Mouse (Mus musculus) testis, adult 2 months (tissue): ENCODE measurements at regions not wholly inside any gene's neighbourhood (a gene's known extent, or its start where the extent isn't known, plus 50 kb on each side); places are given as distances from the start of the nearest gene placed in this dataset.

Experiments
- H3K27ac ChIP-seq: fragments of 200-500 bp; 2 replicates; pipeline ENCODE4 v1.5.1; 2012; ENCODE audit warnings: low read depth, low read length; ENCODE audit not compliant: control insufficient read depth, insufficient read depth
- H3K27me3 ChIP-seq: fragments of 200-500 bp; 2 replicates; pipeline ENCODE4 v1.6.1; 2012; ENCODE audit warnings: mild to moderate bottlenecking, low read length, moderate library complexity; ENCODE audit not compliant: control insufficient read depth, insufficient read depth
- H3K36me3 ChIP-seq: fragments of 200-500 bp; 2 replicates; pipeline ENCODE4 v1.6.1; 2012; ENCODE audit warnings: mild to moderate bottlenecking, low read length; ENCODE audit not compliant: control insufficient read depth, insufficient read depth
- H3K4me1 ChIP-seq: fragments of 200-500 bp; 2 replicates; pipeline ENCODE4 v1.6.1; 2012; ENCODE audit warnings: low read length; ENCODE audit not compliant: control insufficient read depth, insufficient read depth
- H3K4me3 ChIP-seq: fragments of 200-500 bp; 2 replicates; pipeline ENCODE4 v1.5.1; 2012; ENCODE audit warnings: low read depth, mild to moderate bottlenecking, low read length, moderate library complexity, mixed read lengths; ENCODE audit not compliant: control insufficient read depth
- CTCF ChIP-seq: fragments of 200-500 bp; IDR thresholded peaks from 2 replicates; pipeline ENCODE4 v1.5.1; 2012; ENCODE audit warnings: low read depth, mild to moderate bottlenecking, inconsistent platforms, low read length, moderate library complexity; ENCODE audit not compliant: control insufficient read depth, insufficient read depth, insufficient replicate concordance
- POLR2A ChIP-seq: fragments of 200-500 bp; IDR thresholded peaks from 2 replicates; pipeline ENCODE4 v1.6.1; 2012; ENCODE audit warnings: low read depth, mild to moderate bottlenecking, inconsistent platforms, low read length, moderate library complexity; ENCODE audit not compliant: control insufficient read depth

DNA sequence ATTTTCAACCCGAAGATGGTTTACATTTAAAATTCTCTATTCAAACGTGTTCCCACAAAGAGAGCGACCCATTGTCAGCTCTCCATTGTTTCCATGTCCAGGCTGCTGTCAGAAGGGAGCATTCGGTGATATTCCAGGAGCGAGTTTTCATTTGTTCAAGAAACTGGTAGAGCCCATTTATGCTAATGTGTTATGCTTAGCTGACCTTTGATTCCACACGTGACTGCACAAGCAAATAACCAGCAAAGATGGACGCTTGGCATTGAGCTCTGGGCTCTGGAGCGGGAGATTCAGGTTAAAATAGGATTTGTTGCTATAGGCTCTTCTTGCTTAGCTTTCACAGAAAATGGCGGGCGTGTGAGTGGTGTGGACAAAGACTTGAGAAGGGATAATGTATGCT lies 105.3 kb upstream of the Prickle1 start:
- H3K27me3 ChIP-seq: no peaks in the 10 kb centered on the region
- H3K36me3 ChIP-seq: no peaks in the 10 kb centered on the region
- H3K4me1 ChIP-seq: no peaks in the 10 kb centered on the region
- no peak overlapping the region for H3K27ac ChIP-seq
- no peak overlapping the region for H3K4me3 ChIP-seq
- TF ChIP-seq POLR2A (no peak), CTCF (no peak)

DNA sequence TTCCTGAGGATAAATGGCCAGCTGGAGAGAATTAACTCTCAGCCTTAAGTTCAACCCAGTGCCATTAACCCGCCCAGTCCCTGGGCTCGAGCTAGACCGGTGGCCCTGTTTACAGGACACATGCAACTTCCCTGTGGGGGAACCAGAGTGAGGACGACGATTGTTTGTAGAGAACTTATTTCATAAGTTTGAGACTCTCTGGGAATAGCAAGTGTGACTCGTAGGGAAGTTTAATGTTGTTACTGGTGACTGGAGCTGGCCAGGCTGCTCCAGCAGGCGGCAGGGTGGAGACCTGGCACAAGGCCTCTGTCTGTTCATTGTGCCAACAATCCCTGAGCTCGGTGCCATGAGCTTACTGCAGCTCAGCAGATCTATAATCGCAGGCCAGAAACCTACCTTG lies 104.3 kb upstream of the Prickle1 start:
- Histone ChIP-seq H3K27ac (no peak overlapping the region), H3K4me1 (no peaks in the 10 kb centered on the region), H3K27me3 (no peaks in the 10 kb centered on the region), H3K4me3 (no peak overlapping the region), H3K36me3 (no peaks in the 10 kb centered on the region)
- TF ChIP-seq POLR2A (no peak), CTCF (peak; percentile 11; the same call in 1 of the 2 replicates)

DNA sequence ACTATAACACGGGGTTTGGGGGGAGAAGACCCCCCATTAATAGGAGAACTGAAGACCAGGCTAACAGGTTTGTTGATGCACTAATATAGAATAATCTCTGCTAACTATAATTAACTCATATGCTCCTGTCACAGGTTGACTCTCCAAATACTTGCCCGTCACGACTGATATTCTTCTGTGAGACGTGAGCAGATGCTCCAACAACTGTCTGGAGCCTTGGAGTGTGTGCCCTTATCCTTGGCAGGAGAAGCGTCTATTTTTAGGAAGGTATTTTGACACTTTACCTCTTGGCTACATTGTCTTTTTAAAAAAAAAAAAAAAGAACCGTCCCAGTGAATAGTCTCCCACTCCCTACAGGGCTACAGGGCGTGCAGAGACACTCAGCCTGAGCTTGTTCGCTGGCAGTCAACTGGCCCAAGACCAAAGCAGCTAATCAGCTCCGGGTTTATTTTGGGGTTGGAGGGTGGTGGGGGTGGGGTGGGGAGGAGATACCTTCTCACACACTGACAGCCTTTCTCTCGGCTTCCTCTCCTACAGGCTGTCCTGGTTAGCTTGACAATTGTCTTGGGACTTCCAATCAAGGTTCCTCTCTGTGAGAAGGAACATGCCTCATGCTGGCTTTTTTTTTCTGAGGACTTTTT lies 102.6 kb upstream of the Prickle1 start:
- H3K4me1 ChIP-seq: no peaks in the 10 kb centered on the region

DNA sequence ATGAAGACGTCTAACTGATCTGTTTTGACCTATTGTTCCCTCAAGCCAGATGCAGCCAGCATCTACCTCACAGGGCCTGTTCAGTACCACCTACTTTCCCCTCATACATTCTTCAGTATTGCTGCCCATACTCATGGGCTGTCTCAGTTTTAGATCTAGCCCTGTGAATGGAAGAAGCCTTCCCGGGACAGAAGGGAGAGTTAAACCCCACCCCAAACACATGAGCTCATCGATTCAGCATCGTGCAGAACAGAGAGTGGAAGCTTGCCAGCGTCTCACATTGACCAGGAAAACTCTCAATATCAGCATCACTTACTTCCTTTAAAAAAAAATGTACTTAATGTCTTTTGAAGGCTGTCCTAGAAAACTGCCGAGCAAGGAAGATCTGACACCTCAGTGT lies 95.0 kb upstream of the Prickle1 start:
- H3K4me3 ChIP-seq: no peak overlapping the region
- H3K27me3 ChIP-seq: no peaks in the 10 kb centered on the region
- TF ChIP-seq POLR2A (no peak), CTCF (no peak)
- H3K27ac ChIP-seq: no peak overlapping the region
- no peaks in the 10 kb centered on the region for H3K36me3 ChIP-seq
- no peaks in the 10 kb centered on the region for H3K4me1 ChIP-seq

More for the DNA sequence above, 102.6 kb upstream of the Prickle1 start:
- H3K4me3 ChIP-seq: no peak overlapping the region
- no peaks in the 10 kb centered on the region for H3K27me3 ChIP-seq
- H3K27ac ChIP-seq: no peak overlapping the region
- TF ChIP-seq POLR2A (no peak), CTCF (no peak)
- H3K36me3 ChIP-seq: no peaks in the 10 kb centered on the region

DNA sequence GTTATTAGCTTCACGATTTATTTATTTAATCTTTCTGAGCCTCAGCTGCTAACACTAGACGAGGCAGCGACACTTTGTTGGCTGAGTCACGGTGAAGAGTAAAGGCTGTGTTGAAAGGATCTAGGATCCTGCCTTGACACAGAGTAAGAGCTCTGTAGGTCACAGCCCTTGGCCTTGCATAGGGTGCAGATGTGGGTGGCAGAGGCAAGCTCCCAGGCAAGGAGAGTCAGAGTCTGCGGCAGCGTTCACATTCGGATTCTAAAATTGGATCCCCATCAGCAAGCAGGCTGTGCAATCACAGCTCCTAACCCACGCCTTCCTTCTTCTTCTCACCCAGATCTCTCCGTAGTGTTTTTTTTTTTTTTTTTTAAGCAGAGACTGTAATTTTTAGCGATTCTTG lies 94.3 kb upstream of the Prickle1 start:
- H3K27me3 ChIP-seq: no peaks in the 10 kb centered on the region
- TF ChIP-seq POLR2A (no peak), CTCF (no peak)
- no peaks in the 10 kb centered on the region for H3K4me1 ChIP-seq
- H3K4me3 ChIP-seq: no peak overlapping the region
- no peaks in the 10 kb centered on the region for H3K36me3 ChIP-seq
- H3K27ac ChIP-seq: no peak overlapping the region

DNA sequence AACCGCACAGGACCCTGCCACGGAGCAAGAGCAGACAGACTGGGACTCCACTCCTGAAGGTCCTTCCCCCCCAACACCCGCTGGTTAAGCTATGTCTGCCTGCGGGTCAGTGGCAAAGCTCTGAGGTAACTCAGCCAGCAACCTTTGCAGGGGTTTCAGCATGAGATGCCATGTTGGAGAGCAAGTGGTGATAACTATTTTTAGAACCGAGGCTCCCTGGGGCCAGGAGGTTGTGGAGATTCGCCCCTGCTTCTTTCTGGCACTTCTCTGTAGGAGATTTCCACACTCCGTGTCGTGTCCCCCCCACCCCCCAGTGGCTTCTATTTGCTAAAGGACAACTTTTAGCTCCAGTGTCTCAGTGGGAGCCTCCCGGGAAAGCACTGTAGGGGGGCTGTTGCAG lies 90.7 kb upstream of the Prickle1 start:
- no peaks in the 10 kb centered on the region for H3K36me3 ChIP-seq
- TF ChIP-seq CTCF (no peak), POLR2A (no peak)
- no peak overlapping the region for H3K27ac ChIP-seq
- H3K4me1 ChIP-seq: no peaks in the 10 kb centered on the region
- no peaks in the 10 kb centered on the region for H3K27me3 ChIP-seq
- H3K4me3 ChIP-seq: no peak overlapping the region

DNA sequence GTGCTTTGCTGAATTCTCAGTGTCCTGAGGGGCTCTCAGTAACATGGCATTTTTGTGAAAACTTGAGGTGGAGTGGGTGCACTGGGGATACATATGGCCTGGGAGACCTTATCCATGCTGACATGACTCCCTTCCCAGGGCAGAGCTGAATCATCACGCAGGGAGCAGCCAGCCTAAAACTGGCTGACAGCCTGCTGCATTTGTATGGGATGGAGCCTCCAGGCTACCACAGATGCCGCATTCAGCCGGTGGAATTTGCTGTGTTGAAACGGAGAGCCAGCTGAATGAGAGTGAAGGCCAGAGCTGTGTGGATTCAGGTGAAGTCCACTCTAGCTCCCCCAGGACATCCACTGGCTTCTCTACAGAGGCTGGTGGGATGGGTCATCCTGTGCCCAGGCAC lies 85.9 kb upstream of the Prickle1 start:
- H3K4me1 ChIP-seq: no peaks in the 10 kb centered on the region

More for the DNA sequence above, 85.9 kb upstream of the Prickle1 start:
- Histone ChIP-seq H3K27ac (no peak overlapping the region), H3K27me3 (no peaks in the 10 kb centered on the region), H3K4me3 (no peak overlapping the region), H3K36me3 (no peaks in the 10 kb centered on the region)
- no peak for TF ChIP-seq CTCF
- TF ChIP-seq POLR2A: no peak
